Mouse (Mus musculus): ENCODE measurements around the gene Kctd15. TPM values are rescaled to one million over a fixed set of nuclear protein-coding genes. Genes with fewer than 3 reads are reported as not detected.
A peak's percentile ranks its signal among the peaks of the same experiment; 100 is the strongest.

Kctd15 gene
- polyA plus RNA-seq, 1 experiment from 2014 or later: 38.3 TPM

- ATAC-seq (ENCODE audit: low read depth): no peak
- Histone ChIP-seq H3K36me3 (peaks cover 92% of the 10 kb centered on the region), H3K9me3 (no peaks in the 10 kb centered on the region), H3K4me1 (replicated peaks) (peaks cover 62% of the 10 kb centered on the region), H3K9ac (peak overlapping the region; percentile 9; the same call in 1 of the 2 replicates), H3K4me2 (no peak overlapping the region), H3K27me3 (no peaks in the 10 kb centered on the region), H3K4me3 (no peak overlapping the region), H3K27ac (replicated peaks) (no peak overlapping the region)
- WGBS: 89% methylated on average over 13 of the region's 13 CpGs
Observed at GRCm38 (mm10) chr7:34641968-34642367, 14.6 kb downstream of the Kctd15 start.

DNA sequence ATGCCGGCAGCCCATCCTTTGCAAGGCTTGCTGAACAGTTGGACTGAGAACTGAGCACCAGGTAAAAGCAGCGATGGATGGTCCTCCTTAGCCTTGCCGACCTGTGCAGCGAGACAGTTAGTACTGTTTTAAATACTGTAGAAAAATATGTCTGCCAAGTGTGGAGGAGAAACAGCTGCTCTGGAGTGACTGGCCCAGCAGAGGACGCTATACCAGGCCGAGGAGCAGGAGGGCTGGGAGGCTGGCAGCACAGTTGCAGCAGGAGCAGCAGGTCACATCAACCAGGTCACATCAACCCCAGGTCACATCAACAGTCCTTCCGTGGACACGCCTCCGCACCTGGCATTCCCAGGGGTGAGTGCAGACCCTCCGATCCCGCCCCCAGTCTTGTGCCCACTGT, 16.7 kb downstream of the Kctd15 start:
- H3K36me3 ChIP-seq: peaks cover 70% of the 10 kb centered on the region
- H3K27me3 ChIP-seq: no peaks in the 10 kb centered on the region
- H3K9me3 ChIP-seq: no peaks in the 10 kb centered on the region
- no peak overlapping the region for H3K4me3 ChIP-seq
- no peak overlapping the region for H3K4me2 ChIP-seq
- no peak for ATAC-seq (ENCODE audit: low read depth)
- H3K4me1 ChIP-seq (replicated peaks): peaks cover 40% of the 10 kb centered on the region
- no peak overlapping the region for H3K27ac ChIP-seq (replicated peaks)
- no peak overlapping the region for H3K9ac ChIP-seq
- 86% methylated on average over 11 of the region's 11 CpGs for WGBS

- H3K9ac ChIP-seq: no peak overlapping the region
- H3K36me3 ChIP-seq: peaks cover 40% of the 10 kb centered on the region
- WGBS: 82% methylated on average over 4 of the region's 4 CpGs
- no peak for ATAC-seq (ENCODE audit: low read depth)
- peaks cover 12% of the 10 kb centered on the region for H3K4me1 ChIP-seq (replicated peaks)
- no peak overlapping the region for H3K27ac ChIP-seq (replicated peaks)
- H3K4me3 ChIP-seq: no peak overlapping the region
- H3K9me3 ChIP-seq: no peaks in the 10 kb centered on the region
- H3K27me3 ChIP-seq: no peaks in the 10 kb centered on the region
- H3K4me2 ChIP-seq: no peak overlapping the region
Observed at GRCm38 (mm10) chr7:34636661-34637060, 19.9 kb downstream of the Kctd15 start.

GRCm38 (mm10) chr7:34632966-34633742, 23.4 kb downstream of the Kctd15 start:
- Histone ChIP-seq H3K4me1 (replicated peaks) (peaks cover 19% of the 10 kb centered on the region), H3K9ac (no peak overlapping the region), H3K27ac (replicated peaks) (no peak overlapping the region), H3K9me3 (no peaks in the 10 kb centered on the region), H3K36me3 (peaks cover 7% of the 10 kb centered on the region; the same call in 1 of the 2 replicates), H3K4me3 (no peak overlapping the region), H3K4me2 (no peak overlapping the region), H3K27me3 (no peaks in the 10 kb centered on the region)
- WGBS: 77% methylated on average over 10 of the region's 10 CpGs
- ATAC-seq (ENCODE audit: low read depth): no peak

DNA sequence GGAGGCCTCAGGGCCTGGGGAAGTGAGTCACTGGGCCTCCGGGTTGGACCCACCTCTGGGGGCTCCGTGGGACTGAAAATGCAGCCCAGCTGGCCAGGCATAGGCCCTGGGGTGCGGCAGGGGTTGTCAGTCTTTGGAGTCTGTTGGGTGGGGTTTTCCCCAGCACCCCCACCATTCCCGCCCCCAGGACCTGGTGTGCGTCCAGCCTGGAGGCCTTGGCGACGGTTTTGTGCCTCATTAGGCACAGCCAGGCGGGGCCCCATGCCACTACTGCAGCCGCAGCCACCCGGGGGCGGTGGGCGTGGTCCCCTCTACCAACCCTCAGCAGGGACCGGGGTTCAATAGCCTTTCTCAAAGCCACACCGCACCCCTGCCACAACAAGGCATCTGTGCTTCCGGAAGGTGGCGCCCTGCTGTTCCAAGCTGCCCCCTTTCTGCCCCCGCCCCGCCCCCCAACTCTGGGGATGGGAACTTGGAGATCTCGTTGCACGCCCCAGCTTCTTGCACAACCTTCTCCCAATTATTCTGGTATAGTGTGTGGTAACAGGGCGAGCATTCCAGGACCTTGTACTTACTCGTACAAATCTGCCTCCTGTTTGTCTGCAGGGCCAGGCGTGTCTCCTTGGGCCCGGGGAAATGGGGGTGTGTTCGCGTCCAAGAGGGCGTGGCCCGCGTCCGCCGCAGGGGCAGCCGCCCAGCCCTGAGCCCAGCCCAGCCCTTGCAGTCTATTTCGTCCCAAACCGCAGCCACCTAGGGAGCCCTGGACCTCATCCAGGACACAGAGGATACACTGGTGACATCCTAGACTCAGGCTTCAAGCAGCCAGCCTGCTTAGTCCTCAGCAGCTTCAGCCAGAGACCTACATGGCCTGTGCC, 26.1 kb downstream of the Kctd15 start:
- Histone ChIP-seq H3K36me3 (no peaks in the 10 kb centered on the region), H3K4me2 (peak overlapping the region; percentile 60), H3K4me1 (replicated peaks) (peaks cover 19% of the 10 kb centered on the region), H3K27ac (replicated peaks) (peak overlapping the region; percentile 75), H3K27me3 (no peaks in the 10 kb centered on the region), H3K9me3 (no peaks in the 10 kb centered on the region), H3K9ac (peak overlapping the region; percentile 68), H3K4me3 (peak overlapping the region; percentile 34)
- ATAC-seq (ENCODE audit: low read depth): peak; percentile 87
- 1% methylated on average over 34 of the region's 34 CpGs for WGBS

DNA sequence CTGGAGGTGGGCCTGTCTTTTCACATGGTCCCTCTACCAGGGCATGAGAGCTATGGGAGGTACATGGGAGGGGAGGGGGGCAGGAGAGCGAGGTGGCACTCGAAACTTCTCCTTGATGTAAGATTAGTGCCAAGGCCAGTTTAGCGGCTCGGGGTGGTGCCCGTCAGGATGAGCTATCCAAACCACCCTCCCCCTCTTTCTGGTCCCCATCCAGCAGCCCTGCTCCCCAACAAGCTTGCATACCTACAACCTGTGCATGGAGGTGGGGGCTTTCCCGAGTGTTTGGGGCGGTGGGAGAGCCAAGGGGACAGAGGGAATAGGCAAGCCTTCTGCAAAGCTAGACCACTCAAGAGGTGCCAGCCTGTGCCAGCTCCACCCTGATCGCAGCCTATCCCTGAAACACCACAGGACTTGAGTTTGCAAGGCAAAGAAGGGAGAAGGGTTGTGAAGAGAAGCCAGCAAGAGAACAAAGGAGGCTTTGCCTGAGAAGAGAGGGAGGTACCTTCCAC, 26.8 kb downstream of the Kctd15 start:
- peak overlapping the region; percentile 34 for H3K4me3 ChIP-seq
- WGBS: 57% methylated on average over 8 of the region's 8 CpGs
- H3K9ac ChIP-seq: peak overlapping the region; percentile 68
- H3K9me3 ChIP-seq: no peaks in the 10 kb centered on the region
- peak overlapping the region; percentile 75 for H3K27ac ChIP-seq (replicated peaks)
- peaks cover 19% of the 10 kb centered on the region for H3K4me1 ChIP-seq (replicated peaks)
- H3K4me2 ChIP-seq: peak overlapping the region; percentile 60
- no peaks in the 10 kb centered on the region for H3K27me3 ChIP-seq
- peak; percentile 8; the same call in 1 of the 2 replicates for ATAC-seq (ENCODE audit: low read depth)
- no peaks in the 10 kb centered on the region for H3K36me3 ChIP-seq

GRCm38 (mm10) chr7:34620411-34620810, 36.1 kb downstream of the Kctd15 start:
- Histone ChIP-seq H3K4me3 (no peak overlapping the region), H3K4me1 (replicated peaks) (no peaks in the 10 kb centered on the region), H3K27me3 (no peaks in the 10 kb centered on the region), H3K27ac (replicated peaks) (no peak overlapping the region), H3K4me2 (no peak overlapping the region), H3K36me3 (no peaks in the 10 kb centered on the region), H3K9me3 (no peaks in the 10 kb centered on the region), H3K9ac (no peak overlapping the region)
- WGBS: 51% methylated on average over 2 of the region's 2 CpGs
- no peak for ATAC-seq (ENCODE audit: low read depth)

- Histone ChIP-seq H3K4me2 (no peak overlapping the region), H3K4me3 (no peak overlapping the region), H3K27ac (replicated peaks) (no peak overlapping the region), H3K36me3 (no peaks in the 10 kb centered on the region), H3K4me1 (replicated peaks) (no peaks in the 10 kb centered on the region), H3K9ac (no peak overlapping the region), H3K27me3 (no peaks in the 10 kb centered on the region), H3K9me3 (no peaks in the 10 kb centered on the region)
- no peak for ATAC-seq (ENCODE audit: low read depth)
- WGBS: 85% methylated on average over 11 of the region's 11 CpGs
Observed at GRCm38 (mm10) chr7:34618141-34618890, 38.2 kb downstream of the Kctd15 start.

DNA sequence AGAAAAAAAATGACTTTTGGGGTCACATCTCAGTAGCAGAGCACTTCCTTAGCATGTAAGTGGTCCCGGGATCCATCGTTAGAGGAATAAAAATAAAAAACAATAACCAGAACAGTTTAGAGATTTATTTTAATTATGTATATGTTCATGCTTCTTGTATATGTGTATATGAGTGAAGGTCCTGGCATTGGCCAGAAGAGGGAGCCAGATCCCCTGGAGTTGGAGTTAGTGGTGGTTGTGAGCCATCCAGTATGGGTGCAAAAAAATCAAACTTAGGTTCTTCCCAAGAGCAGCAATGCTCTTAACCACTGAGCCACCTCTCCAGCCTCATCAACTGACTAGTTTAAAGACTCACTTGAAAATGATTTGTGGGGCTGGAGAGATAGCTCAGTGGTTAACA, 40.3 kb downstream of the Kctd15 start:
- Histone ChIP-seq H3K9me3 (no peaks in the 10 kb centered on the region), H3K9ac (no peak overlapping the region), H3K27me3 (no peaks in the 10 kb centered on the region), H3K4me2 (no peak overlapping the region), H3K4me1 (replicated peaks) (no peaks in the 10 kb centered on the region), H3K36me3 (no peaks in the 10 kb centered on the region), H3K27ac (replicated peaks) (no peak overlapping the region), H3K4me3 (no peak overlapping the region)
- ATAC-seq (ENCODE audit: low read depth): no peak
- 93% methylated on average over 2 of the region's 2 CpGs for WGBS

- Histone ChIP-seq H3K27ac (replicated peaks) (no peak overlapping the region), H3K9me3 (no peaks in the 10 kb centered on the region), H3K4me1 (replicated peaks) (peaks cover 35% of the 10 kb centered on the region), H3K9ac (no peak overlapping the region), H3K4me2 (no peak overlapping the region), H3K27me3 (no peaks in the 10 kb centered on the region), H3K4me3 (no peak overlapping the region), H3K36me3 (no peaks in the 10 kb centered on the region)
- ATAC-seq (ENCODE audit: low read depth): no peak
- WGBS: 49% methylated on average over 6 of the region's 6 CpGs
Observed at GRCm38 (mm10) chr7:34610445-34610844, 46.1 kb downstream of the Kctd15 start.

DNA sequence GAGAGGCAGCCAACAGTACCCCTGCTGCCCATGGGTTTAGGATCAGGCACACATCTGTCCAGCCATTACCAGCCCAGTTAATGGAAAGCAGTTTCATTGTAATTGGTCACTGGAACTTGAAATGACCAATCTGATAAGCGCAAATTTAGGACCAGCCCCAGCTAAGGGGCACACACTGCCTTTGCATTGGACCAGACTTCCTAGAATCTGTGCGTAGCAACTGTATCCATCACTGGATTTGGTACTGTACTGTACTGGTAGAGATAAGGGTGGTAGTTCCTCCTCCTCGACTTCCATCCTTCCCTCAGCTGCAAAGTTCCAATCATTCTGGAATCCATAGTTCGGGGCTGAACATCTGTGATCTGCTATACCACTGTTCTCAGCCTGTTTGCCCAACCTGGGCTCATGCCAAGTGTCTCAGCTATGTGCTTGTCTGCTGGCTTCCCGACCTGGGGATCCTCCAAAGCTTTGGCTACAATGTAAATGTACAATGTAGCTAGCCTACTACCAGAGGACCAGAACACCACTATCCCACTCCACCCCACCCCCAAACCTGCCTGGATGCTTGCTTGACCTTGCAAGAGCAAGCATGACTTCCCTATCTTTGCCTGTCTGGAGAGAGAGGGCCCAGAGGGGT, 49.1 kb downstream of the Kctd15 start:
- Histone ChIP-seq H3K27ac (replicated peaks) (peak overlapping the region; percentile 78), H3K4me3 (no peak overlapping the region), H3K9ac (no peak overlapping the region), H3K4me2 (no peak overlapping the region), H3K4me1 (replicated peaks) (peaks cover 46% of the 10 kb centered on the region), H3K9me3 (no peaks in the 10 kb centered on the region), H3K27me3 (no peaks in the 10 kb centered on the region), H3K36me3 (no peaks in the 10 kb centered on the region)
- no peak for ATAC-seq (ENCODE audit: low read depth)
- WGBS: 70% methylated on average over 5 of the region's 5 CpGs
